Mouse (Mus musculus): ENCODE data around the gene Tnr.

Gene Tnr

DNA sequence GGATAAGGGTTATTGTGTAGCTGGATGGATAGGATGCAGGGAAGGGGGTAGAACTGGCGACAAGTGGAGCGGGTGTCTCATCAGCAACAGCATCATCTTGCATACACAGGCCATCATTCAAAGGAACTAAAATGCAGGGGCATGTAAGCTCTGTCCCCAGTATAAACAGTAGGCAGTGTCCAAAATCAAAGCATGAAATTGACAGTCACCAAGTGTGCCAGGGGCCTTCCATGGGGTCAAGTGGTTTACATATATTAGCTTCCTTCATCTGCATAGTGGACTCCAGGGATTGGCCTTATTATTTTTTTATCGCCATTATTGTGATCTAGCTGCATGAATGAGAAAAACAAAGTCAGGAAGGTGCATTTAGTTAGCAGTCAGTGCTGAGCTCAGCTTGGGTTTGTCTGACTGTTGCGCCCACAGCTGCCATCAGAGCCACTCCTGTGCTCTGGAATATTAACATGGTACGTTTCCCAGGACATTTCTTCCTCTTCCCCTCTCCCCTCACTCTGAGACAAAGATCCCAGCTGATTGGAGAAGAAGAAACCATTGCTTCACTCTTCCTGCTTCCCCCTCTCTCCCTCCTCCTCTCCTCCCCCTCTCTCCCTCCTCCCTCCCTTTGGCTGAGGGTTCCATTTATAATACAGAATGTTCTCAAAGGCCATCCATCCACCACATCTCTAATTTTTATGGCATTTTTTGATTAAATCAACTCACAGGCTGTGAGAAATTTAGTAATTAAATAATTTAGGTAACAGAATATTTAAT, 106.4 kb downstream of the Tnr start:
- no peak for DNase-seq (ENCODE audit: low spot score in 2 of 2)

DNA sequence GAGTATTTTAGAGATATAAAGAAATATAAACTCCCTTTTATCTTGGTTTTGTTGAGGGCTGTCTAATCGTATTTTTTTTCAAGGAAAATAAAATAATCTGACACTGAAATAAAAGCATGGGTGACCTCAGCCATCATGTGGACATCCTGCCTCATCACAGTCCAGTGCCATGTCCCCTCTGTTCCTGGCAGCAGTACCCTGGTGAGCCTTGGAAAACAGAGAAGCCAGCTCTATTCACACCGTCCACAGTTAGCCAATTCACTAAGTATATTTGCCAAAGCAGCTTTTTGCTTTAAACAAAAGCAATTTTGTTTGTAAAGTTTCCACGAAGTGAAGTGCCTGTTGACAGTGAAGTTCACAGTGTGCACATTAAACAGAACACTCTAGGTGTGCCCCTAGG, 109.0 kb downstream of the Tnr start:
- DNase-seq (ENCODE audit: low spot score in 2 of 2), result no peak

DNA sequence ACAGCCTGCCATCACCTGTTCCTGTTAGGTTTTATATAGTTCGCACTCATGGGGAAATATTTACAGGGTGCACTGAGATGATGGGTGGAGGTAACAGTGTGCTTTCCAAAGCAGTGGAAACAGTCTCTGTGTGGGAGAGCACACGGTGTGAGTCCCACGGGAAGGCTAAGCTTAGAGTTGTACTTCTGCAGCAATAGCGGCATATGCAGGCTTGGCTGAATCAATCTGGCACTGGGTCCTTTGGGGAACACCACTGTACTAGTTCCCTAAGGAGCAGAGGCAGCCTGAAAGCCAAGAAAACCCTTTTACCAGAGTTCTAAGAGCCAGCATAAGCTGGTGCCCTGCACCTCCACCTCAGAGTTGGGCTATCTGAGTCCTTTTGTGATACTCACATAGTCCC, 115.8 kb downstream of the Tnr start:
- DNase-seq (ENCODE audit: low spot score in 2 of 2), result no peak

DNA sequence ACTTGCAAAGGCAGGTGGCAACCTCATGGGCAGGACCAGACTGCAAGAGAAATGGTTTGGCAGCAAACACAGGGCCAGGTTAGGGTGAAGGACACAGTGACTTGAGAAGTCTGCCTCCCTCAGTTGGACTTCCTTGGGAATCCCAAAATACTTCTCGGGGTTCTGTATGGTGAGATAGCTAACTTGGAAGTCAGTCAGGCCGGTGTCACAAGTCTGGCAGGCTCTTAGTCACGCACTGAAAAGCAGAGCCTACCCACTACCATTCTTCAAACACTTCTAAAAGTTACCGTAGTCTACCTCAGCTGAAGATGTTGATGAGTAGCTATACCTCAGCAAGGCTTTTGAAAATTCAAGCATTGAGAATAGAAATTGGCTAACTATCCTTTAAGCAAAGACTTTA, 122.2 kb downstream of the Tnr start:
- no peak for DNase-seq (ENCODE audit: low spot score in 2 of 2)

DNA sequence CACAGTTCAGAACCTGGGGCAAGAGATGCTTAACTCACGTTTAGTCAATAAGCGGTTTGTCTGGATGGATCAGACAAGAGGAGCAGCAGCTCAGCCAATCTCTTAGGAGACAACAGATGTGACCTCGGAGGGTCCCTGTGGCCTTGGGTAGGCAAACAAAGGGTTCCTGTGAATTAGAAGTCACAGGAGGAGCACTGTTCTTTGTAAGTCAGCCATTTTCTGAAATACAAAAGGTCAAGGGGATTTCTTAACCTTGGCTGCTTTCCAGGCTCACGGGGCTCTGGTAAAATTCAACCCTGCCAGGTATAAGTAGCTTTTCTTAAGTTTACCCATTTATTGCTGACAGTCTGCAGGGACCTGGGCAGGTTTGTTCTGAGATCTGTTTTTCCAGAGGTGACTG, 126.9 kb downstream of the Tnr start:
- no peak for DNase-seq (ENCODE audit: low spot score in 2 of 2)

DNA sequence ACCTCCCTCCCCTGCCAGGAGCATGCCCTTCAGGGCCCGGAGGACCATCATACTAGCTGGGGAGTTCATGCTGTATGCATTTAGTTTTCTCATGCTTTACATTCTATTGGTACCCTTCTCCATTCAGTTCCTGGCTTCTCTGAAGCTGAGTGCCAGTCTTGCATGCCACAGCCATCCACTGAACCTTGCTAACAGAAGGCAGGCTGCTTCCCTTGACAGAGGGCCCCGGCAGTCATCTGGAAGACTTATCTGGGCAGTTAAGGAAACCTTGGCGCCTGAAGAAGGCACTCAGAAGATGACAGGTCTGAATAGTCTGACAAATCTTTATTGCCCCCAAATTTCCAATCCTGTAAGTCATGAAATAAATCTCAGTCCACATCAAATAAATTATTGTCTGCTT, 131.7 kb downstream of the Tnr start:
- DNase-seq (ENCODE audit: low spot score in 2 of 2), result no peak

DNA sequence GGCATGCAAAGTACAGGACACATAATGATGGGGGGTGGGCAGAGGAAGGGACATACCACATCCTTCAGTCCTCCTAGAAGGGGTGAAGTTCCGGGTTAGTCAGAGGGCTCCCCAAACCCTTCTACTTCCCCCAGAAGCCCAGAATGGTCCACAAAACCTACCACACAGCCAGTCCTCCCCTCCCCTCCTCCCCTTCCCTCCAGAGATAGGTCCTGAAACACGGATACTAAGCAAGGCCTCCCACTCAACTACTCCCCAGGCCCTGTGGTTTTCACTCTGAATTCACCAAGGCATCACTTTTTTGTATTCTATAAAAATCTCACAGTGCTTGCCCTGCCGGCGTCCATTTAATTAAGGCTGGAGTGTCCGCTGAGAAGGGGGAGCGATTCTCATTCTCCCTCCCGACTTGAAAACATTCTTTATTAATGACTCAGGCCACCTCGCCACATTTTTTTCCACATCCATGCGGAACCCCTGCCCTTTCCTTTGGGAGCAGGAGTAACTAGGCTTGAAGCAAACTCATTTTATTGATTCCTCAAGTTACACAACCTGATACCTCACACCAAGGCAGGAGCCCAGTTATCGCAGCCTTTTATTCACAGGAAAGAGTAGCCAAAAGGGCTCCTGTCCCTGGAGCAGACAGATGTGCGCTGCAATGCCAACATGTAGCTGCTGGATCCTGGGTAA, 134.4 kb downstream of the Tnr start:
- DNase-seq (ENCODE audit: low spot score in 2 of 2), result peak in 1 of 2 experiments; percentile 1

DNA sequence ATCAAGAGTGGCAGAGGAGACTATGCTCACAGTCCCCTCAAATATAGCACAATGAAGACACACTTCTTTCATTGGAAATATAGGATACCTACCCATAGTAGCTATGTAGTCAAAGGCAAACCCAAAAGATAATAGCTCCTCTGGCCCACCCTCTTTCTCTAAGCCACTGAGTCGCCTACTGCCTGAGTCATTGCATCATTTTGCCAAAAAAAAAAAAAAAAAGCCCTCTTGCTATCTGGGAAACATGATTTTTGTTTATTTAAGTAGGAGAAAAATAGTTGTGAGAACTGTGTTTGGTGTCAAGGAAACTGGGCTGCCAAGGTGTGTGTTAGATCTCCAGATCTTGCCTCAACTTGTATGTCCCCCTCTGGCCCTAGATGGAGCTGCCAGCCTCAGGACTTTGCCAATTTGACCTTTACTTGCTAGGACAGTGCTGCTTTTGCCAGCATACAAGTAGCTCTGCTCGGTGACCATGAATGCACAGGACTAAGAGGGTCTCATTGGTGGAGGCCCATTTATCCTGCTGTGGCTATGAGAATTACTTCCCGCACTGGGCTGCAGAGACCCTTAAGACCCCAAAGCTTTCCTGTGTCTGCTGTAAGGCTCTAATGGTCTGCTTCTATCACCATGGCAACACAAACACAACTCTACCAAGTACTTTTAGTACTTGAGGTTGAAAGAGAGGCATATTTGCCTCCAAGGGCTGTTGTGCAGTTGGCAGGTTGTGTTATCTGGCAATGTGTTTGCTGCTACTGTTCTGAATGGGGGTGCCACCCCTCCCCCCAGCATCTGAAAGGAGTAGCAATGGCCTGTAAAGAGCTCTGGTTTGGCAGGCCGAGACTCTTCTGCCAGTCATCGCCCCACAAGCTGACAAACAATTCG, 137.3 kb downstream of the Tnr start:
- no peak for DNase-seq (ENCODE audit: low spot score in 2 of 2)

DNA sequence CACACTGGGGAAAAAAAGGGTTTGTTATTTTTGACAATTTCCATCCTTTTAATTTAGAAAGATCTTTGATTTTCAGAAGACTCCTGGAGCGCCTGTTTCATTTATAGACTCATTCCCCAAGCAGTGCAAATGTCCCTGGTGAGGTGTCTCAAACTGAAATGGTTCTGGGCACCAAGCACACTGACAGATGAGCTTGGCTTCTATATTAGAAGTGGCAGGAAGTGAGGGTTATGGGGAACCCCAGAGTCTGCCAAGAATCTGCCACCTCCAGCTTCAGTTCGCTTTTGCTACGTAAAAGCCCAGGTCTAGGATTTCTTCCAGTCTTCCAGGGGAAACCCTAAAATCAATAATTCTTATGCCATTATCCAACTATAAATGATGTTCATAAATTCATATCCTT, 140.9 kb downstream of the Tnr start:
- DNase-seq (ENCODE audit: low spot score in 2 of 2), result no peak

DNA sequence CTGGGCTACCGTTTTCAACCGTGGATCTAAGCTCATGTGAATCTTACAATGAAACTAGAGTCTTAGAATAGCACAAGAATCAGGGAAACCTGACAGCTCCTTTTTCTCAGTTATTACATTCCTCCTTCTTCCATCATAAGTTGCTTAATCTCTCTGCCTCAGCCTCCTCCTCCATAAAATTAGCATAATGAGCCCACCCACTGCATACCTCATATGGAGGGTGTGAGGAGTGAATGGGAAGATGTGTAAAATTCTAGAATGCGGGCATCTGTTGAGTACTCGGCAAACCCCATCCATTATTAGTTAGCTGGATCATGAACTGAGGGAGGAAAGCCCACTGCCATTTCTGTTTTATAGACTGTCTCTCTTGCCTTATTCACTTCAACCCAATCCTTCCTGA, 141.4 kb downstream of the Tnr start:
- no peak for DNase-seq (ENCODE audit: low spot score in 2 of 2)

DNA sequence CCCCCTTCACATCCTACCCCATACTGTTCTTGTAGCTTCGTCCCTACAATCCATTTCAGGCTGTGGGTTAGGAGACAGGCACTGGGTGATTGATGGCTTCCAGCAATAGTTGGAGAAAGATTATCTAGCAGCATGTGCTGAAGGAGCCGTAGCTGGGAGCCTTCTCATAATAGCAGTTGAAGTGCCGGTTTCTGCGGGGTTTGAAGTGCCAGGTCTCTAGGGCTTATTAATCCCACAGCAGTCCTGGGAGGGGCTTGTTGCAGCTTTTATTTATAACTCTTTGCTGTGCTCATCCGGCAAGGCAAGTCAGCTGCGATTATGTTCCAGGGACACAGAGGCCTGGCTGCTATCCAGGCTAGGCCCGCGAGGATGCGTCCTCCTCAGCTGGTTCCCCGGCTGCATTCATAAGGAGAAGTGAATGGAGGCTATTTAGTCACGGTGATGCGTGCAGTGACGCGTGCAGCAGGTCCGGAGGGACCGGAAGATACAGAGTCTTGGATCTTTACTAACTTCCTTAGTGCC, 147.1 kb downstream of the Tnr start:
- peak; percentile 44 to 51 for DNase-seq (ENCODE audit: low spot score in 2 of 2)

DNA sequence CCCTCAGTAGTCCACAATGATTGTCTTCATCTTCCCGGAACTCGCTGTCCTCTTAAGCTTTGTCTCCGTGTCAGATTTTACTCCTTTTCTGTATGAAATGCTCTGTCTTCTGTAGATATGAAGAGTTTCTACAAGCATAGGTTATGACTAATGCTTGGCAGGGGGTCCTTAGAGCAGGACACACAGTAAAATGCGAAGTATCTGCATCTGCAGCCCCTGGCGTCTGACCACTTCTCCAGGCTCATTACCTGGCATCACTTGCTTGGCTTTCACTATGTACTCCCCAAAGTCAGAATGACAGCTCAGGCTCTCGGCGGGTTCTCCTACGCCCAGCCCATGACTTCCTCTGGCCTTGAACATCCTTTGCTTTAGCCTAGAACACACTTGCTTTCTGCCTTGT, 147.6 kb downstream of the Tnr start:
- no peak for DNase-seq (ENCODE audit: low spot score in 2 of 2)

DNA sequence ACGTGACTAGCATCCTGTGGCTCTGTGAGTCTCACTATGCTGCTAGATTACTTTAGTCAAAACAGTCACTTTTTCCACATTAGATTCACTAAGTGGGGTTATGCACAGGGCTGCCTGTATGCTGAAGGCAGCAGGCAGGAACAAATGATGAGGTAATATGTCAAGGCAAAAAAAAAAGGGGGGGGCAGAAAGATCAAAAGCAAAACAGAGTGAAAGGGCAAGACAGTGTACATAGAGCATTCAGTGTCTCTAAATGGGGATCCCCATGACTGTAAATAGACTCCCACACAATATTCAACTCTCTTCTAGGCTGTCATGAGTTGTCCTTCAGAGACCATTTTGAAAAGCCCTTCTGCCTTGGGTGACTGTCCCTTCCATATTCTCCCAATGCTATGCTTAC, 150.7 kb downstream of the Tnr start:
- DNase-seq (ENCODE audit: low spot score in 2 of 2), result no peak

DNA sequence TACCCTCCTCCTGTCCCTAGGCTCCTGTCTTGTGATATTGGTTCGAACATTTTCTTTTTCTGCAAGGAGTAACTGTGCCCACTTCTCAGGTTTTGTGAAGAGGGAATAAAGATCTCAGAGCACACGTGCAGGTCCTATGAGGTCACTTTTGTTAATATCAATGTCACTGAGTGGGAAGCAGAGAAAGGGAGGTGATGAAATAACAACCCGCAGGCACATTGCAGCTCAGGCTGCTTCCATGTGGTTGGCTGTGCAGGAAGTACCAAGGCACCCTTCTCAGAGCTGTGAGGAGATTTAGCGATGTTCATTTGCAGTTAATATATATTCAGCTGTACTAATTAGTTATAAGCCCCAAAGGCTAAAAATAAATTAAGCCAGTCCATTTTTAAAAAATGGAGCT, 151.9 kb downstream of the Tnr start:
- DNase-seq (ENCODE audit: low spot score in 2 of 2), result no peak

DNA sequence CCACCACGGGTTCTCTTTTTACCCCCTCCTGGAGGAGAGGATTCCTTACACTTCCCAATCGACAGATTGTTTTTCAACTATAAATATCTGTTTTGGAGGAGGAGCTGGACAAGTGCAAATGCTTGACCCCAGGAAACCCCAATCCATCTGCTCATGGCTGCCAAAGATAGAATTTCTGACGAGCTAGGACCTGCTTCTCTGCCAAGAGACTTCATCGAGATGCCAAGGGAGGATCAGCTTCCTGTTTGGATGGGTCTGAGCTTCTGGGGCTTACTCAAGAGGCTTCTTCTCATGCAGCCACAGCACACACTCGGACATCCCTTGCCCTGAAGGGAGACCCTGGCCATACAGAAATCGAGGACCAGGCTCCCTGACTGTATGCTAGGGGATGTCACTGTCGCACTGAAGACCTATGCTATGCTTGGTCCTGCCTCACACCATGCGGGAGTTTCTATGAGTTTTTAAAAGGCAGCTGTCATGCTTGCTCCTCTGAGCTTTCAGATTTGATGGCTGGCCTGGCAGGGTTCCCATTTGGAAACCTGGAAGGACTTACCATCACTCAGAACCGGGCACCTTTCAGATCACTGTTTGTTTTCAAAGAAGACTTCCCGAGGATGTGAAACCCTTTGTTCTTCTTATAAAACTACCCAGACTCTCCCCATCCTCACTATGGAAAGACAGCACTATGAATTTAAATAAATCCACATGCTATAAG, 154.8 kb downstream of the Tnr start:
- DNase-seq (ENCODE audit: low spot score in 2 of 2), result peak; percentile 39 to 47

DNA sequence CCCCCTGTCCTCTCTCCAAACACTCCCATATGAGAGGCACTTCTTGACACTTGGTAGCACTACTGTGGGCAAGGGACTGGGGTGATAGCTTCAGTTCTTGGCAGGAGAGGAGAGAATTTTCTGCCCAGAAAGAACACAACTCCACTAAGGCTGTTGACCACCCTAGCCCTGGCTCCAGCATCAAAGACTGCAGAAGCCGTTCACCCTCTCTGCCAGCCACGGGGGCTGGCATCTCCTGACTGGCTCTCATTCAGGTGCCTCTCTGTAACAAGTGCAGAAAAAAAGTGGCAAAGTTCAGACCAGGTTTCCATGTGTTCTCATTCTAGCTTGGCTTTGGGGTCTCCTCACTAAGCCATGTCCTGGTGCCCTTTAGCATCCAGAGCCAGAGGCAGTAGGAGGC, 157.7 kb downstream of the Tnr start:
- no peak for DNase-seq (ENCODE audit: low spot score in 2 of 2)

DNA sequence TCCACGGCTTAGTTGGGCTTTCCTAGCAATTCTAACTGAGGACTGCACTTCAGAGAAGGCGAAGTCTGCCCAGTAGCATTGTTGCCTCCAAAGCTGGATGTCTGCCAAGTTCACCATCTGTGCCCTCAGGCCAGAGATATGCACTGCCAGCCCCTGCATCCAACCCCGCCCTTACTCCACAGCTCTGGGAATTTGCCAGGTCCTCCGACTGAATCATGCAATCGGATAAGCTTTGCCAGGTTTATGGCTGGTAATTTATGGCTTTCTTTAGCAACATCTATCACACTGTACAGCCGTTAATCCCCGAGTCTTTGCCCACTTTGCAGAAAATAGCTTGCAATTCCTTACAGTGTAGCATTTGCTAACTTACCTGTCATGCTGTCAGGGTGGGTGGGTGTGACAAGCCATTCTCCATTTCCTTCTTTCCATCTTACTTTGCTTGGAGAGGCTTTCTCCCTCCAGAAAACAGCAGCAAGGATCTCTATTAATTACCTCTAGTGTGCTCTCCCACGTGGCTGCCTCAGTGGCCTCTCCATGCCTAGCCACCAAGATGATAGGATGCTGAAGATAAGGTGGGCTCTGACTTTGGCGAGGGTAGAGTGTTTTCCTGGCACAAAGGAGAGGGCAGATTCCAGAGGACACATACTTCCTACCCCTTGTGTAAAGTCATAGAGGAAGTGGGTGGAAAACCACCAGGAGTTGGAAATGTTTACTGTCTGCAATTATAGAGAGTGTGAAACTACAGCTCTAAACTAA, 163.1 kb downstream of the Tnr start:
- DNase-seq (ENCODE audit: low spot score in 2 of 2), result peak; percentile 11 to 38

DNA sequence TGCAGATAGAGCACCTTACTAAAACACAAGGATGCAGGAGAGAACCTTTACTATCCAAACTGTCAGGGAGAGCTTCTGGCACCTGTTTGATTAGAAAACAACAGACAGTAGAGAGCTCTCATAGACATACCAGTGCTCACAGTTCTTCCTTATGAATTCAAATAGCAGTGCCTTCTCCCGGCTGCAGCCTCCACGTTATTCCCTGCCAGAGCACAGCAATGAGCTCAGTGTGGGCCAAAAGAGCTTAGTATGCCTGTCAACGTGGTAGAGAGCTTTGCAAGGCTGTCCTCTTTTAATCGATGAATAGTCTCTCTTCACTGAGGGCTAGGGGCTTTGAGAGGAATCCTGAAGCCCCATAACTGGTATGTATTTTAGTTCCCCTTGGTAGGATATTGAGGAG, 173.1 kb downstream of the Tnr start:
- DNase-seq (ENCODE audit: low spot score in 2 of 2), result no peak

DNA sequence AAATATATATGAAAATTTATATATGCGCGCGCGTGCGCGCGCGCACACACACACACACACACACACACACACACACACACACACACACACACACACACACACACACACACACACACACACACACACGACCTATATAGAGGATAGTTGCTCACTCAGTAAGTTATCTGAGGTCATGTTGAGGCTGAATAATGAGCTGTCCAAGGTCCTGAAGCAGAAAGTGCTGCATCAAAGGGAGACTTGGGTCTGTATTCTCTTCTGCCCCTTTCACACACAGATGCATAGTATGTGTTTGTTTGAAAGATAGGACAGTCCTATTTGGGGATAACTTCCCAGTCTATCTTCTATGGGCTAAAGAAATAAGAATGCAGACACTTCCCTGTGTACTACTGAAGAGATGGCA, 178.5 kb downstream of the Tnr start:
- no peak for DNase-seq (ENCODE audit: low spot score in 2 of 2)

DNA sequence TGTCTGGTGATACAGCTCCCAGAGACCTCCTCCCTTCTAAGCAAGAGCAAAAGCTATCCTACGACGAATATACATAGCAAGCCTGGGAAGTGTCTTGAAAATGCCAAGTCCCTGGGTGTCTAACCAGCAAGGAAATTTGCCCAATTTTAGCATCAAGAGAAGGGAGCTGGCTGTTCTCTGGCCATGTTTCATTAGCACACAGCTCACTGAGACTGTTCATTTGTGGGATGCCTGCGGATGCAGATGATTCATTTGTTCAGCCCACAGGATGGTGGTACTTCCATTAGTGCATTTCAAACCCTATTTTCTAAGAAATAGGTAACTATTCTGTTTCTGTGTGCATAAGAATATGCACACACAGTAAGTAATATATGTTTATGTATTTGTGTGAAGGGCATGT, 181.4 kb downstream of the Tnr start:
- no peak for DNase-seq (ENCODE audit: low spot score in 2 of 2)

DNA sequence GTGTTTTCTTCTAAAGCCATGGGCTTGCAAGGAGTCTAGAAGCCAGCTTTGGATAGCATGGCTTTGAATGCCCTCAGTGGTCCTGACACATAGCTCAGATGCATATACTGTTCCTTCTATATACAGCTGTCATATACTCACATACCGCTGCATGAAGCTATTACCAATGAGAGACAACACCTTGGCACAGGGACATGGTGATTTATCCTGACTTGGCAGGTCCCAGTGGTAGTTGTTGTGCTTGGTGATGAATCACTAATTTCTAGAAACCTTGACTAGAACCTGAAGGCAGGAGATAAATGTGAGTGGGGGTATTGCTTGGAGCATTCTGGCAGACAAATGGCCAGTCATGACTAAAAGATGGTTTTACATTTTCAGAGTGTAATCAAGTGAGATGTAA, 192.7 kb downstream of the Tnr start:
- DNase-seq (ENCODE audit: low spot score in 2 of 2), result no peak

All from heart, adult 9 months (tissue).